Mouse (Mus musculus) myocyte (in vitro differentiated cells): ENCODE measurements at regions not wholly inside any gene's neighbourhood (a gene's known extent, or its start where the extent isn't known, plus 50 kb on each side); places are given as distances from the start of the nearest gene placed in this dataset.

ENCODE experiments used
- H3K27me3 ChIP-seq: one replicate; pipeline ENCODE4 v1.6.1; 2011; ENCODE audit not compliant: control insufficient read depth, insufficient read depth, insufficient read length
- H3K36me3 ChIP-seq: one replicate; pipeline ENCODE4 v1.6.1; 2011; ENCODE audit not compliant: control insufficient read depth, insufficient read depth
- H3K4me2 ChIP-seq: one replicate; pipeline ENCODE4 v1.6.1; 2011; ENCODE audit warnings: low read depth, control low read depth
- H3K4me3 ChIP-seq: one replicate; pipeline ENCODE4 v1.5.1; 2011; ENCODE audit warnings: mild to moderate bottlenecking, control low read depth, moderate library complexity
- H3K79me2 ChIP-seq: one replicate; pipeline ENCODE4 v1.6.1; 2011; ENCODE audit not compliant: control insufficient read depth, insufficient read depth
- H3ac ChIP-seq: one replicate; pipeline ENCODE4 v1.6.1; 2011; ENCODE audit not compliant: control insufficient read depth, insufficient read length
- CEBPB ChIP-seq: IDR thresholded peaks from 2 replicates; pipeline ENCODE4 v1.6.1; 2011; ENCODE audit warnings: mild to moderate bottlenecking, moderate library complexity; ENCODE audit not compliant: poor library complexity, insufficient read depth, severe bottlenecking
- E2F4 ChIP-seq: IDR thresholded peaks from one replicate; pipeline ENCODE4 v1.6.1; 2011; ENCODE audit warnings: mild to moderate bottlenecking, control low read depth, moderate library complexity; ENCODE audit not compliant: insufficient read depth
- MAX ChIP-seq: IDR thresholded peaks from one replicate; pipeline ENCODE4 v1.6.1; 2011; ENCODE audit warnings: low read depth, mild to moderate bottlenecking, control low read depth
- MYOD1 ChIP-seq, 3 experiments: IDR thresholded peaks; one replicate each; pipeline ENCODE4 v1.6.1; 2011; ENCODE audit warnings: control low read depth in 2 of 3, low read depth in 2 of 3, mild to moderate bottlenecking in 2 of 3, moderate library complexity in 1 of 3; ENCODE audit not compliant: insufficient read length in 2 of 3, control insufficient read depth in 1 of 3
- MYOG ChIP-seq, 3 experiments: IDR thresholded peaks; one replicate each; pipeline ENCODE4 v1.6.1; 2011; ENCODE audit warnings: control low read depth in 2 of 3, low read depth in 2 of 3, mild to moderate bottlenecking in 2 of 3; ENCODE audit not compliant: insufficient read length in 2 of 3, control insufficient read depth in 1 of 3, insufficient read depth in 1 of 3
- POLR2A ChIP-seq: IDR thresholded peaks from one replicate; pipeline ENCODE4 v1.6.1; 2011; ENCODE audit warnings: low read depth, mild to moderate bottlenecking, control low read depth, moderate library complexity; ENCODE audit not compliant: insufficient read length
- POLR2AphosphoS2 ChIP-seq: IDR thresholded peaks from one replicate; pipeline ENCODE4 v1.6.1; 2011; ENCODE audit warnings: low read depth, control low read depth; ENCODE audit not compliant: insufficient read length
- REST ChIP-seq: IDR thresholded peaks from one replicate; pipeline ENCODE4 v1.6.1; 2011; ENCODE audit warnings: mild to moderate bottlenecking, control low read depth, moderate library complexity; ENCODE audit not compliant: insufficient read depth, insufficient read length
- SRF ChIP-seq: IDR thresholded peaks from one replicate; pipeline ENCODE4 v1.6.1; 2011; ENCODE audit warnings: low read depth; ENCODE audit not compliant: control insufficient read depth, insufficient read length
- TCF12 ChIP-seq: IDR thresholded peaks from one replicate; pipeline ENCODE4 v1.6.1; 2011; ENCODE audit warnings: mild to moderate bottlenecking, control low read depth; ENCODE audit not compliant: poor library complexity, insufficient read depth, severe bottlenecking
- TCF3 ChIP-seq: IDR thresholded peaks from one replicate; pipeline ENCODE4 v1.6.1; 2011; ENCODE audit warnings: low read depth, control low read depth; ENCODE audit not compliant: insufficient read length
- USF1 ChIP-seq: IDR thresholded peaks from one replicate; pipeline ENCODE4 v1.6.1; 2011; ENCODE audit warnings: low read depth, mild to moderate bottlenecking, control low read depth, moderate library complexity

GRCm38 (mm10) chr6:52470831-52471230, 157.5 kb downstream of the Evx1 start:
- TF ChIP-seq MYOG (IDR thresholded peaks at IDR 0.05; ENCODE audit: control insufficient read depth in 1 of 3, insufficient read depth in 1 of 3, insufficient read length in 2 of 3, low read depth in 2 of 3): no peak
- TF ChIP-seq TCF3: no peak
- no peak for TF ChIP-seq E2F4
- no peak for TF ChIP-seq CEBPB
- no peak for TF ChIP-seq USF1
- TF ChIP-seq MAX: no peak
- TF ChIP-seq SRF: no peak
- TF ChIP-seq MYOD1 (IDR thresholded peaks at IDR 0.05; ENCODE audit: control insufficient read depth in 1 of 3, insufficient read length in 2 of 3, low read depth in 2 of 3): no peak
- TF ChIP-seq REST: no peak
- no peak for TF ChIP-seq TCF12
- TF ChIP-seq POLR2AphosphoS2: no peak
- Histone ChIP-seq H3K36me3 (no peaks in the 10 kb centered on the region), H3K4me2 (no peak overlapping the region), H3ac (no peak overlapping the region), H3K4me3 (no peak overlapping the region), H3K27me3 (peaks cover 5% of the 10 kb centered on the region), H3K79me2 (no peaks in the 10 kb centered on the region)

- no peaks in the 10 kb centered on the region for H3K79me2 ChIP-seq
- no peak overlapping the region for H3K4me2 ChIP-seq
- no peak overlapping the region for H3ac ChIP-seq
- H3K36me3 ChIP-seq: no peaks in the 10 kb centered on the region
- peaks cover 6% of the 10 kb centered on the region for H3K27me3 ChIP-seq
- TF ChIP-seq MYOD1 (IDR thresholded peaks at IDR 0.05; ENCODE audit: control insufficient read depth in 1 of 3, insufficient read length in 2 of 3, low read depth in 2 of 3): no peak
- TF ChIP-seq CEBPB: no peak
- no peak for TF ChIP-seq TCF12
- TF ChIP-seq REST: no peak
- no peak for TF ChIP-seq E2F4
- no peak for TF ChIP-seq SRF
- TF ChIP-seq MYOG (IDR thresholded peaks at IDR 0.05; ENCODE audit: control insufficient read depth in 1 of 3, insufficient read depth in 1 of 3, insufficient read length in 2 of 3, low read depth in 2 of 3): no peak
- H3K4me3 ChIP-seq: no peak overlapping the region
Measured at GRCm38 (mm10) chr6:52471384-52471957, 158.2 kb downstream of the Evx1 start.

GRCm38 (mm10) chr6:52472008-52472407, 158.7 kb downstream of the Evx1 start:
- no peaks in the 10 kb centered on the region for H3K36me3 ChIP-seq
- H3K27me3 ChIP-seq: peaks cover 6% of the 10 kb centered on the region
- no peaks in the 10 kb centered on the region for H3K79me2 ChIP-seq
- no peak overlapping the region for H3ac ChIP-seq
- H3K4me3 ChIP-seq: no peak overlapping the region
- TF ChIP-seq MYOD1 (IDR thresholded peaks at IDR 0.05; ENCODE audit: control insufficient read depth in 1 of 3, insufficient read length in 2 of 3, low read depth in 2 of 3) (no peak), TCF12 (no peak), POLR2AphosphoS2 (no peak), REST (no peak)
- H3K4me2 ChIP-seq: no peak overlapping the region

- H3K27me3 ChIP-seq: peaks cover 6% of the 10 kb centered on the region
- TF ChIP-seq CEBPB (no peak), POLR2AphosphoS2 (no peak), USF1 (no peak), TCF3 (no peak), E2F4 (no peak), MYOD1 (IDR thresholded peaks at IDR 0.05; ENCODE audit: control insufficient read depth in 1 of 3, insufficient read length in 2 of 3, low read depth in 2 of 3) (no peak), MYOG (IDR thresholded peaks at IDR 0.05; ENCODE audit: control insufficient read depth in 1 of 3, insufficient read depth in 1 of 3, insufficient read length in 2 of 3, low read depth in 2 of 3) (no peak), TCF12 (no peak), REST (no peak), POLR2A (no peak), SRF (no peak), MAX (no peak)
- no peaks in the 10 kb centered on the region for H3K79me2 ChIP-seq
- no peak overlapping the region for H3K4me3 ChIP-seq
- no peak overlapping the region for H3K4me2 ChIP-seq
- H3K36me3 ChIP-seq: no peaks in the 10 kb centered on the region
- no peak overlapping the region for H3ac ChIP-seq
Measured at GRCm38 (mm10) chr6:52473042-52473589, 159.8 kb downstream of the Evx1 start.

- no peak overlapping the region for H3ac ChIP-seq
- H3K4me2 ChIP-seq: no peak overlapping the region
- H3K79me2 ChIP-seq: no peaks in the 10 kb centered on the region
- no peak overlapping the region for H3K4me3 ChIP-seq
- H3K27me3 ChIP-seq: peaks cover 6% of the 10 kb centered on the region
- no peaks in the 10 kb centered on the region for H3K36me3 ChIP-seq
- TF ChIP-seq POLR2AphosphoS2: no peak
- no peak for TF ChIP-seq MYOG (IDR thresholded peaks at IDR 0.05; ENCODE audit: control insufficient read depth in 1 of 3, insufficient read depth in 1 of 3, insufficient read length in 2 of 3, low read depth in 2 of 3)
- TF ChIP-seq SRF: peak; percentile 32
- no peak for TF ChIP-seq TCF12
- TF ChIP-seq POLR2A: no peak
Measured at GRCm38 (mm10) chr6:52473924-52474323, 160.6 kb downstream of the Evx1 start.
